Mouse (Mus musculus) mesoderm, embryonic 11.5 days (tissue): ENCODE measurements around the gene Med9.

ENCODE experiments used
- DNase-seq: peaks from one replicate; pipeline ENCODE4 v3.0.0-alpha.2; 2012; ENCODE audit warnings: low read depth, low spot score

Med9 gene

GRCm38 (mm10) chr11:59947752-59948400 is at the start of gene Med9:
Gene Med9, plus strand, starts transcription at chr11:59948206.
- DNase-seq: peak; percentile 94

- DNase-seq: no peak
These were observed 48.0 kb upstream of the Med9 start for GRCm38 (mm10) chr11:59899711-59900685.

GRCm38 (mm10) chr11:59900995-59901394 is 47.0 kb upstream of the Med9 start:
- no peak for DNase-seq

- DNase-seq: no peak
These were observed 45.8 kb upstream of the Med9 start for GRCm38 (mm10) chr11:59902045-59902726.

- DNase-seq: no peak
These were observed 41.4 kb upstream of the Med9 start for GRCm38 (mm10) chr11:59906521-59907123.

- peak; percentile 30 for DNase-seq
These were observed 39.6 kb upstream of the Med9 start for GRCm38 (mm10) chr11:59908446-59908845.

GRCm38 (mm10) chr11:59910586-59910985 is 37.4 kb upstream of the Med9 start:
- DNase-seq: no peak

- DNase-seq: no peak
These were observed 36.5 kb upstream of the Med9 start for GRCm38 (mm10) chr11:59911523-59911922.

GRCm38 (mm10) chr11:59913702-59914101 is 34.3 kb upstream of the Med9 start:
- DNase-seq: no peak

- no peak for DNase-seq
These were observed 30.0 kb upstream of the Med9 start for GRCm38 (mm10) chr11:59918014-59918413.

- no peak for DNase-seq
These were observed 28.6 kb upstream of the Med9 start for GRCm38 (mm10) chr11:59919401-59919800.

- no peak for DNase-seq
These were observed 27.7 kb upstream of the Med9 start for GRCm38 (mm10) chr11:59920331-59920730.

- DNase-seq: peak; percentile 38
These were observed 26.7 kb upstream of the Med9 start for GRCm38 (mm10) chr11:59921265-59921664.

- DNase-seq: no peak
These were observed 18.0 kb upstream of the Med9 start for GRCm38 (mm10) chr11:59930031-59930430.

- no peak for DNase-seq
These were observed 15.3 kb upstream of the Med9 start for GRCm38 (mm10) chr11:59932560-59933337.

GRCm38 (mm10) chr11:59933943-59934342 is 14.1 kb upstream of the Med9 start:
- no peak for DNase-seq

GRCm38 (mm10) chr11:59937023-59937422 is 11.0 kb upstream of the Med9 start:
- DNase-seq: no peak

- DNase-seq: no peak
These were observed 10.4 kb upstream of the Med9 start for GRCm38 (mm10) chr11:59937615-59938014.

- no peak for DNase-seq
These were observed 8.2 kb upstream of the Med9 start for GRCm38 (mm10) chr11:59939821-59940220.

- no peak for DNase-seq
These were observed 7.4 kb upstream of the Med9 start for GRCm38 (mm10) chr11:59940645-59941044.

- no peak for DNase-seq
These were observed 6.6 kb upstream of the Med9 start for GRCm38 (mm10) chr11:59941391-59941790.
